Mouse (Mus musculus): ENCODE results near the gene Vangl1.
"Not testable (repeated sequence)": the region's sequence is repeated elsewhere in the genome, so short reads cannot be mapped to it uniquely, and the experiment has no call there.

Gene Vangl1

DNA sequence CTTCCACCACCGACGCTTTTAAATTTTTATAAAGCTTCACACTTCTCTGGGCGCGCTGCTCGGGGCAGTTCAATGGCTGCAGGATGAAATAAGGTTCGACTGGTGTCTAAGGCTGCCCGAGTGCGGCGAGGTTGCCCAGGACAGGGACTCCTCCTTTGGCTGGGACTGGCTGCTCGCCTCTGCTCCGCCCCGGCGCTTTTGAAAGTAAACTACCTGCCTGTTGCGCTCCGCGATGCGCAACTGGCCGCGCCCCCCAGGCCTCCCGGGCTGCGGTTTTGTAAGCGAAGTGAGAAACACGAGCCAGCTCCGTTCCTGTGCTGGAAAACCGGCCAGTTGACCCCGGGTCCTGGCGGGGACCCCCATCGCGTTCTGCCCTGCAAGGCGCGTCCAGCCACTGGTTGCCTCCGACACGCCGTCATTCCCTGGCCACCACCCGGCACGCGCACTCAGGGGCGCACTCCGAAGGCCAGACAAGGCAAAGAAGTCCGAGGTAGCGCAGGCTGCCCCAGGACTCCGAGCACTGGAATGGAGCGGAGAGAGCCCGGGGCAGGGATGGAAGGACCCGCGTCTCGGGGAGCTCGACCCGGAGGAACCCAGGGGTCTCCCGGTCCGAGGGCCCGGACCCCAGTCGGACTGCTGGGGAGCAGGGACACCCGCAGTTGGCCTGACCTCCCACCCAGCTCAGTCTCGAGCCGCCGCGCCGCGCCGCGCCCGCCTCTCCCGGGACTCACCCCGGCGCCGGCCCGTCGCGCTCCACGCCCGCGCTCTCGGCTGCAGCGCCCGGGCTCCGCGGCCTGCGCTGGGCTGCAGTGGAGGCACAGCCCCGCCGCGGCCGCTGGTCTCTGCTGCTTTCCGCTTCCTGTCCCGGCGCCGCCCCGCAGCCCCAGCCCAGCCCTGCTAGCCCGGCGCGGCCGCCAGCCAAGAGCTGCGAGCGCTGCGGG is at the start of gene Vangl1:
Gene Vangl1 (minus strand): TSS at position 913 of the 941 bp plus-strand sequence.
- peak; percentile 83 to 92 for DNase-seq

GRCm38 (mm10) chr3:102253554-102253953 is 49.1 kb upstream of the Vangl1 start:
- DNase-seq = no peak

GRCm38 (mm10) chr3:102252927-102253326 is 48.4 kb upstream of the Vangl1 start:
- no peak for DNase-seq

DNA sequence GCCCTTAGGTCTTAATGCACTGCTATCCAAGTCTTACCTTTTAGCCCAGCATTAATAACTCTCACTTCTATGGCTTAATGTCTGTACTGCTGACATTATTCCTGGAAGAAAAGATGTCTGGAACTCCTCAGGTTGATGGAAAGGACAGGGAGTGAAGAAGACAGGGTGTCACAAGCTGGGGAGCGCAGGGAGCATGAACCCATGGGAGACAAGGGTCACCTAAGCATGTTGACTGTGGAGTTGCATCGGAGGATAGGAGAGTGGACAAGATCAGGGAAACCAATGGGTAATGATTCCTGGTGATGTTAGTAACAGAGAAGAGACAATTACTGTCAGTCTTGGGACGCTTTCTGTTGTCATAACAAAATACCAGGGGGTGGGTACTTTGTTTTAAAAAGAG is 46.4 kb upstream of the Vangl1 start:
- no peak for DNase-seq

DNA sequence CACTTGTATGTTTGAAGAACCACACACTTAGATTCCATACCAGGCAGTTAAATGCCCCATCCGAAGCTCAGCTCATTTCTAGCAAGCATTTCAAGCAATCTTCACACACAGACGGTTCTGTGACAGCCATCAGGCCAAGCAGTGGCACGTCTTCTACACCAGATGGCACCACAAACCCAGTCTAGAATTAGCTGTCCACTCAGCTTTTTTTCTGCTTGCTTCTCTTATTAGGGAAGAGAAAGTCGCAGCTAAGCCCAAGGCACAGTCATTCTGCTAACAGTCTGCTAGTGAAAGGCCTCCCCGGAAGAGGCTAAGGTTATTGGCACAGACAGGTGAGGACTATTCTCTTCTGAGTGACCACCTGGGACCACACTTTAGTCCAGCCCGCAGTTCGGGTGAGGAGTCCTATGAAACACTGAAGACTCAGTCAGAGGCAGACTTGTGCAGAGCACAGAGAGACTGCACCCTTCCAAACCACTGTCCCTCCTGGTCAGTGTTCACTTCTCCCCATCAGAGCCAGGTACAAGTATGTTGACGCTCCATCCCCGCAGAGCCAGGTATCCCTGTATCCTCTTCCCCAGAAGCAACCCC is 45.0 kb upstream of the Vangl1 start:
- peak; percentile 46 to 65 for DNase-seq

DNA sequence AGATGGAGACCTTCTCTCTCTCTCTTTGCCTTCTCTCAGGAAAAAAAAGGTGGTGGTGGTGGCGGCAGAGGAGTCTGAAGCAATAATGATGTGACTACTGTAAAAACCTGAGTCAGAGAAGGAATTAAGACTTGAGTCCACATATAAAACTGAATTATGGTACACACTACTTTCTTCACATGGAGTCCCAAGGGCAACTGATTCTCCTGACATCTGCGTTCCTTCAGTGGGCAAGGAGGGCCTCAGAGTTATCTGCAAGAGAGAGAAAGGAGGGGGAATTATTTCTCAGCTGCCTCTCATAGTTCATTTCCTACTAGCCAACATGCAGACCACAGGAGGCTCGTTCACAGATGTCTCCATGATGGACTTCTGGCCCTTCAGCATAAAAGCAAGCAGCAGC is 40.1 kb upstream of the Vangl1 start:
- DNase-seq = no peak

DNA sequence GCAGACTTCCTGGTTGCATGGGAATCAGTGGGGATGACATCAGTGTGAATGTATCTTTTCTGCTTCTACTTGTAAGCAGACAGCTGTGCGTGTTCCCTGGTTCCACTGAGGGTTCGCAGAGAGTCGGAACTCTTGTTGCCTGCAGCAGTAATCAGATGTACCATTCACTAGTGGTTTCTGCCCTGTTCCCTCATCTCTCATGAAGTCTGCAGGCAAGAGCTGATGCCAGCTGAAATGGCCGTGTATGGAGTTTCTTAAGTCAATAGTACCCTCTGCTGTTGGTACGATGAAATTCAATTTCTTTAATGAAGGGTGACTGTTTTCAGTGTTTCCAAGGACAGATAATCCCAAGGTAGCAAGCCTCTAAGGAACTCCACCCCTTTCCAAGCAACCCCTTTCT is 38.4 kb upstream of the Vangl1 start:
- no peak for DNase-seq

GRCm38 (mm10) chr3:102231418-102232134 is 27.1 kb upstream of the Vangl1 start:
- peak in 1 of 2 experiments; percentile 46 for DNase-seq

DNA sequence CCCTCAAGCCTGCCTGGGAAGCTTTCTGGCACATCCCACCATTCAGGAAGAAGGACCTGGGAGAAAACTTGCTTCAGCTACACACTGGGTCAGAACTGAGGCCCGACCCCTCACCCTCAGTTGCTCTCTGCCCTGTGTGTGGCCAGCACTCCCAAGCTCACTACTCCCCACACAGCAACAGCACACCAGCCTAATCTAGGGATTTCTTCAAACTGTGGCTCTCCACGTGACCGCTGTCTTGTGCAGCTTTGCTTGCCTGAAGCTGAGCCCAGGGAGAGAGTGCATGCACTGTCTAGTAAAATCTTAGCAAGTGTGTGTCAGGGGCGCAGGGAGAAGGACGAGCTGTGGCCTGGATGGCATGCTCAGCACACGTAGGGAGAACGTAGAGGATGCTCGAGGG is 18.3 kb upstream of the Vangl1 start:
- no peak for DNase-seq

DNA sequence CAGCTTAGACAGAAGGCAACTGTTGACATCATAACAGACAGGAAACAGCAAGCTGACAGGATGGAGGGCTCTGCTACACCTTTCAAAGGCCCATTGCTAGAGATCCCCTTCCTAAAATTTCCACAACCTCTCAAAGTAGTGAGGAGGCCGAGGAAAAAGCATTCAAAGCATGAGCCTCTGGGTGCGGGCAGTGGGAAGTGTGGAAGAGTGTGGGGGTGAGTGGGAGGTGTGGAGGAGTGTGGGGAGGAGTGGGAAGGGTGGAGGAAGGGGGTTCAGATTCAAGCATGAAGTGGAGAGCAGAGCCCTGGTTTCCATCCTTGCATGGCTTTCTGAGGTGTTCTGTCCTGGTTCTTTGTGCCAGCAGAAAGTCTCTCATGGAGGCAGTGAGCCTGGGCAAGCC is 13.8 kb upstream of the Vangl1 start:
- DNase-seq = no peak

GRCm38 (mm10) chr3:102214736-102215135 is 10.2 kb upstream of the Vangl1 start:
- DNase-seq = no peak

DNA sequence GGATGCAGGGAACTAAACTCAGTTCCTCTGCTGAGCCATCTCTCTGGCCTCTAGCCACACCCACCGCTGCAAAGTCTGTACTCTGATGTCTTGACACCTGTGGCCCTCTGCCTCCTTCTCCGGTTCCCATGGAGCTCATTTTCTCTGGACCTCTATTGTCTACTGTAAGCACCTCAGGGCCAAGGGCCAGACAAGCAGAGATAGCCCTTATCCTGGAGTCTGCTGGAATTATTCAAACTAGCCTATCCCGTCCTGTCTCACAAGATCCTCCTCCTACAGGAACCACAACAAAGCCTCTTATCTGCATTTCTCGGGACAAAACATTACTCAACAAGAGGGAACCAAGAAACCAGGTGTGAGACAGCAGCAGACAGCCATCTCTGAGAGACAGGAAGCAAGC is 9.8 kb upstream of the Vangl1 start:
- DNase-seq = no peak

- no peak for DNase-seq
These were observed 8.4 kb upstream of the Vangl1 start for GRCm38 (mm10) chr3:102212896-102213295.

DNA sequence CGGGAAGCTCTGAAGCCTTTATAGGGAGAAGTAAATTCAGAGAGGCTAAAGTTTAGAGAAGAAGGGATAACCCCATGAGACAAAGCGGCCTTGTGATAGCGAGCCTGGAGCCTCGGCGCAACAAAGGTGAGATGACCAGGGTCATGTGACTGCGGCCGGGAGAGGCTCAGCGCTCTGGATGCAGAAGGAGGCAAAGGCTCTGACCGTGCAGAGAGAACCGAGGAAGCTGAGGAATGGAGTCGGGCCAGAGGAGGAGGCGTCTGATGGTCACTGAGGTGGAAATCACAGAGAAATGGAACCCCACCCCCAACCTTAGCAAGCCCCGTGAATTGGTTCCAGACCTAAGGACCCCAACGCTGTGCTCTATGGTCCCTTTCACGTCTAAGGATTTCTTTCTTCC is 7.8 kb upstream of the Vangl1 start:
- no peak for DNase-seq

DNA sequence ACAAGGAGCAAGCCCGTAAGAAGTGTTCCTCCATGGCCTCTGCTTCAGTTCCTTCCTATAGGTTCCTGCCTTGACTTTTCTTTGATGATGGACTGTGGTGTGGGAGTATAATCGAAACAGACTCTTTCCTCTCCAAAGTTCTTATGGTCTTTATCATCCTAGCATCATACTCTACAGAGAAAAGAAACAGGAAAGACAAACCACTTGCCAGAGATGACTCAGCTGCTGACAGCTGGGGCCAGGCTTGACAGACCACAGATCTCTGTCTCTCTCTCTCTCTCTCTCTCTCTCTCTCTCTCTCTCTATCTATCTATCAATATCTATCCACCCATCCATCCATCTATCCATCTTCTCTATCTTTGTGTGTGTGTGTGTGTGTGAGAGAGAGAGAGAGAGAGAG is 6.8 kb upstream of the Vangl1 start:
- no peak for DNase-seq

GRCm38 (mm10) chr3:102210775-102211174 is 6.3 kb upstream of the Vangl1 start:
- DNase-seq = peak in 1 of 2 experiments; percentile 43

DNA sequence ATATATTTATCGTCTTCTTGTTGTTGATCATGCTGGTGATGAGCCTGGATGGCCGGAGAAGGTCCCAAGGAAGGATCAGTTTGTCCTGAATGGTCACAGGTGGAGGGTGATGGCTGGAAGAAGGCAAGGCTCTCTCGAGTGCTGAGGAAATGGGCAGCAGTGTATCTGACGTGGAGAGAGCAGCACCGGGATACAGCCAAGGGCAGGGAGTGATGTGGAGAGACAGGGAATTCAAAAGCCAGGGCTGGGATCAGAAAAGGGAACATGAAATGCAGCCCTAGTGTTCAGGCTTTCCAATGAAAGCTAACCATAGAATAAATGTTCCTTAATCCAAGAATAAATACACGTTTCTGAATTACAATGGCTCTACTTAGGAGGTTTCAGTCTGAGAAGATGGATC is 4.4 kb upstream of the Vangl1 start:
- DNase-seq = no peak

GRCm38 (mm10) chr3:102205458-102205830 is 951 bp upstream of the Vangl1 start:
- no peak for DNase-seq

DNA sequence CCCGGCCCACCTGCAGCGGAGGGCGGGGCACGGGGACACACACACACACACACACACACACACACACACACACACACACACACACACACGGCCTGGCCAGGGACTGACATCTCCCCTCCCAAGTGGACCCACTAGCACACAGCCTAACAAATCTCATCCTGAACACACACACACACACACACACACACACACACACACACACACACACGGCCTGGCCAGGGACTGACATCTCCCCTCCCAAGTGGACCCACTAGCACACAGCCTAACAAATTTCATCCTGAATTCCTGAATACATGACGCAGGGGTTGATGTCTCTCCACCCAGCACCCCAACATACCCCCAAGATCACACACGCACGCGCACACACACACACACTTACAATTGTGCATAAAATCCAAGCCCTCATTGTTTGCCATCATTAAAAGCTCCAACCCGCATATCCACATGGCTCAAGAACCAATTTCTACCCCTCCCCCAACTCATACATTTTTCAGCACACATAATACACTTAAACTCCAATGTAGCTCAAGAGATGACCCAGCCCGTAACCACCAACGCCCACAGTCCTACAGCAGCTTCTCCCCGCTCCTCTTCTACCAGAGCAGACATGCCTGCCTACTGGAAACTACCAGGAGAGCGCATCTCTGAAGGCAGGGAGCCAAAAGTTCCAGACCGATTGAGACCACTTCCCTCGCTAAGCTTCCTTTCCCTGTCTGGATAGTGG is 403 bp upstream of the Vangl1 start:
- DNase-seq = not testable (repeated sequence)

DNA sequence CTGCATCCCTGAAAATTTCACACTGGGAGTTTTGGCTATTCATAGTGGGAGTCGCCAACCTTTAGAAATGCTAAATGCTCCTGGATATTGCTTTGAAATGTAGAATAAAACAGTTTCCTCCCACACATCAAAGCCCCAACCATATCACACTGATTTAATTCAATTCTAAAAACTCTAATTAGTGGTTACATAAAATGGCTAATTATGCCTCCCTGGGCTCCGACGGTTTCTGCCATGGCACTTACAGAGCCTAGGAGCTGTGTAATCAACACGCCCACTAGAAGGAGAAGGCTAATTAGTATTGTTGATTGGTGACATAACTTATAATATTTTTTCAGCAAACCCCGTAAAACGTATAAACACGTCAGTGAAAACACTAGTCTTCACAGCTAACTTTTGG is 1.4 kb downstream of the Vangl1 start:
- DNase-seq = no peak

- DNase-seq = no peak
These were observed 4.5 kb downstream of the Vangl1 start for GRCm38 (mm10) chr3:102199991-102200390.

GRCm38 (mm10) chr3:102199226-102199625 is 5.3 kb downstream of the Vangl1 start:
- DNase-seq = no peak

GRCm38 (mm10) chr3:102198446-102198845 is 6.0 kb downstream of the Vangl1 start:
- DNase-seq = no peak
